Mouse (Mus musculus) stomach, embryonic 16.5 days (tissue): ENCODE measurements around the gene Zbtb44. TPM values are rescaled to one million over a fixed set of nuclear protein-coding genes. Genes with fewer than 3 reads are reported as not detected.
A peak's percentile ranks its signal among the peaks of the same experiment; 100 is the strongest.

Experiments
- ATAC-seq: fragments of 200-750 bp; cut with Nextera tagmentation; 2 replicates; pipeline ENCODE4 v1.8.0; 2017; ENCODE audit warnings: moderate number of reproducible peaks, moderate TSS enrichment; ENCODE audit not compliant: insufficient read depth, low FRiP score
- H3K27ac ChIP-seq: fragments of 300-500 bp; sonication (generic); 2 replicates; pipeline ENCODE4 v1.5.1; 2014; ENCODE audit warnings: low read length
- H3K27me3 ChIP-seq: fragments of 300-500 bp; sonication (generic); 2 replicates; pipeline ENCODE4 v1.6.1; 2014; ENCODE audit warnings: low read length, control low read depth, mixed read lengths; ENCODE audit not compliant: control insufficient read depth, insufficient read depth
- H3K36me3 ChIP-seq: fragments of 300-500 bp; sonication (generic); 2 replicates; pipeline ENCODE4 v1.6.1; 2014; ENCODE audit warnings: low read length; ENCODE audit not compliant: control insufficient read depth, insufficient read depth
- H3K4me1 ChIP-seq: fragments of 300-500 bp; sonication (generic); 2 replicates; pipeline ENCODE4 v1.6.1; 2014; ENCODE audit warnings: low read length, control low read depth, mixed read lengths; ENCODE audit not compliant: control insufficient read depth, insufficient read depth
- H3K4me2 ChIP-seq: fragments of 300-500 bp; sonication (generic); 2 replicates; pipeline ENCODE4 v1.6.1; 2014; ENCODE audit warnings: low read depth, low read length, mixed read lengths
- H3K4me3 ChIP-seq: fragments of 300-500 bp; sonication (generic); replicated peaks from 2 replicates; pipeline ENCODE4 v1.5.1; 2014; ENCODE audit warnings: mild to moderate bottlenecking, low read length
- H3K9ac ChIP-seq: fragments of 300-500 bp; sonication (generic); 2 replicates; pipeline ENCODE4 v1.6.1; 2014; ENCODE audit warnings: low read length
- H3K9me3 ChIP-seq: fragments of 300-500 bp; sonication (generic); replicated peaks from 2 replicates; pipeline ENCODE4 v1.6.1; 2016; ENCODE audit warnings: low read length, control low read depth; ENCODE audit not compliant: control insufficient read depth
- WGBS: fragments of 180-500 bp; shearing (Covaris S2); extraction: QIAGEN DNeasy Blood & Tissue Kit; methylation state at CpG from one replicate; pipeline ENCODE4 v1.1.7; 2014; 5-methylcytosine and 5-hydroxymethylcytosine counted together
- polyA plus RNA-seq: library from polyadenylated mRNA; unstranded; fragments of >200 nt; fragmentation: Nextera tagmentation; extraction: Ambion mirVana; gene quantifications from 2 replicates; pipeline ENCODE4 v1.2.1, GENCODE M21; 2015

Zbtb44 gene
- polyA plus RNA-seq, 1 experiment from 2014 or later: 5.8 TPM

DNA sequence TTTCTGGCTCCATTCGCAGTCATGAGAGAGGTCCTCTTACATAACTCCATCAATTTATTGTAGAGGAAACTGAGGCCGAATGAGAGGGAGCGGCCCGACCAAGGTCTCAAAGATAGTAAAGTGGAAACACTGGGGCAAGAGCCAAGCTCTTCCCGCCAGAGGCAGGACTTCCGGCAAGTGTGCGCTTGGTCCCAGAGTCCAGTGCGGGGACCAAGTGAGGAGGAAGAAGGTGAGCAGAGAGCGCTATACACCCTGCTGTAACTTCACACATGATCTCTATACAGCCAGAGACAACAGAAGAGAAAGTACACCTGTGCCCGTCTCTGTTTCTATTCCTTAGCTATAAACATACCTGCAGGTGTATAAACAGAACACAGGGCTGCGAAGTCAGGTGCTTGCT lies 86.6 kb downstream of the Zbtb44 start:
- H3K4me2 ChIP-seq: no peak overlapping the region
- peaks cover 14% of the 10 kb centered on the region; the same call in 1 of the 2 replicates for H3K4me1 ChIP-seq
- no peaks in the 10 kb centered on the region for H3K27me3 ChIP-seq
- no peaks in the 10 kb centered on the region for H3K36me3 ChIP-seq
- no peak overlapping the region for H3K9ac ChIP-seq
- no peak overlapping the region for H3K4me3 ChIP-seq
- 85% methylated on average over 11 of the region's 11 CpGs for WGBS
- H3K27ac ChIP-seq: no peak overlapping the region
- no peak for ATAC-seq
- no peaks in the 10 kb centered on the region for H3K9me3 ChIP-seq

- no peak overlapping the region for H3K9ac ChIP-seq
- no peak overlapping the region for H3K4me3 ChIP-seq
- ATAC-seq: no peak
- no peak overlapping the region for H3K4me2 ChIP-seq
- no peaks in the 10 kb centered on the region for H3K9me3 ChIP-seq
- no peak overlapping the region for H3K27ac ChIP-seq
- whole genome bisulfite sequencing: 76% methylated on average over 6 of the region's 6 CpGs
- no peaks in the 10 kb centered on the region for H3K36me3 ChIP-seq
- H3K4me1 ChIP-seq: peaks cover 14% of the 10 kb centered on the region; the same call in 1 of the 2 replicates
- no peaks in the 10 kb centered on the region for H3K27me3 ChIP-seq
Observed at GRCm38 (mm10) chr9:31117488-31117887, 87.0 kb downstream of the Zbtb44 start.

GRCm38 (mm10) chr9:31118520-31119298 lies 88.3 kb downstream of the Zbtb44 start:
- no peak overlapping the region for H3K9ac ChIP-seq
- no peak overlapping the region for H3K4me2 ChIP-seq
- ATAC-seq: peak; percentile 44; the same call in 1 of the 2 replicates
- H3K27ac ChIP-seq: no peak overlapping the region
- peaks cover 14% of the 10 kb centered on the region; the same call in 1 of the 2 replicates for H3K4me1 ChIP-seq
- H3K27me3 ChIP-seq: no peaks in the 10 kb centered on the region
- no peaks in the 10 kb centered on the region for H3K36me3 ChIP-seq
- H3K9me3 ChIP-seq: no peaks in the 10 kb centered on the region
- WGBS: 32% methylated on average over 11 of the region's 11 CpGs
- no peak overlapping the region for H3K4me3 ChIP-seq

DNA sequence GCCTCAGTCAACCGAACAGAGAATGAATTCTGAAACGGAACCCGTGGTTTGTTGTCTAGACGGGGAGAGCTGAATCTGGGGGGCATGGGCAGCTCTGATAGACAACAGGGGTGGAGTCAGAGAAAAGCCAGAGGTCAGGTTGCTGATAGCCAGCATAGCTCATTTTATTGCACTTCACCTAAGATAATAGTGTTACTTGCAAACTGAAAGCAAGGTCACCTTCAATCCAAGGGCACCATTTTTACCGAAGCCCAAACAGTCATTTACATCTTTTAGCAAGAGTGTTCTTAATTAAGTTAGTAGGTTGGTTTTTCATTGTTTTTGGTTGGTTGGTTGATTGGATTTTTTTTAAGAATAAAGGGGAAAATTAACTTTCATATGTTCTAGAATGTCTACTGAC lies 89.0 kb downstream of the Zbtb44 start:
- Histone ChIP-seq H3K27me3 (no peaks in the 10 kb centered on the region), H3K9ac (no peak overlapping the region), H3K4me1 (peaks cover 14% of the 10 kb centered on the region; the same call in 1 of the 2 replicates), H3K4me3 (no peak overlapping the region), H3K27ac (0 out of 2 replicates have a peak overlapping the region, but pooled peaks have one; percentile 18), H3K9me3 (no peaks in the 10 kb centered on the region), H3K36me3 (no peaks in the 10 kb centered on the region), H3K4me2 (no peak overlapping the region)
- WGBS: 63% methylated on average over 5 of the region's 5 CpGs
- ATAC-seq: no peak

DNA sequence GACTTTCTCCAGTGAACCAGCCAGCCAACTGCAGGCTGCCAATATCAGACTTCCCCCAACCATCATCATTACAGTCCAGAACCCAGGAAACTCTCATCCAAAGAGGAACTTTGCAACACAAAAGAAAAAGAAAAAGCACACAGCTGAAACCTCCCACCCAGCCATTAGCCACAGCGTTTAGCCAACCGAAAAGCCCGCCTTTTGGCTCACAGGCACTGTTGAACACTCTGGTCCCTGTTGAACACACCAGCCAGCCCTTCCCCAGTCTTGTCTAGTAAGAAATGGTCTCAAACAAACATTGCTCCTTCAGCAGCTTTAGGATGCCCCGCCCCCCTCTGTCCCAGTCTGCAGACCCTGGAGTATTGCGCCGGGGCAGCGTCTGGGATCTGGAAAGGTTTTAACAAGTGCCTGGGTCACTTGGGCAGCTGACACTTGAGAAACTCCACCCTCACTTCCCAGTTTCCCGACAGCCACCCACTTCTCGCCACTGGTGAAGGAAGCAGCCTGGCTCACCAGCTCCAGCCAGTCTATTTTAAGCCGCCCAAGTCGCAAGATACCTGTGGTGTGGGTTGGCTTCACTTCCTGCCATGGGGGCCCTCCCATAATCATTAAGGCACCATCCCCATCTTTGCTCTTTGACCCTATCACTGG lies 89.6 kb downstream of the Zbtb44 start:
- H3K27me3 ChIP-seq: no peaks in the 10 kb centered on the region
- H3K36me3 ChIP-seq: no peaks in the 10 kb centered on the region
- ATAC-seq: peak; percentile 7; the same call in 1 of the 2 replicates
- 45% methylated on average over 11 of the region's 11 CpGs for WGBS
- no peak overlapping the region for H3K9ac ChIP-seq
- H3K4me3 ChIP-seq: no peak overlapping the region
- H3K4me2 ChIP-seq: 0 out of 2 replicates have a peak overlapping the region, but pooled peaks have one; percentile 15
- no peaks in the 10 kb centered on the region for H3K9me3 ChIP-seq
- peak overlapping the region; percentile 57 for H3K27ac ChIP-seq
- H3K4me1 ChIP-seq: peaks cover 14% of the 10 kb centered on the region; the same call in 1 of the 2 replicates

- WGBS: 47% methylated on average over 4 of the region's 4 CpGs
- no peaks in the 10 kb centered on the region for H3K27me3 ChIP-seq
- peaks cover 14% of the 10 kb centered on the region; the same call in 1 of the 2 replicates for H3K4me1 ChIP-seq
- H3K36me3 ChIP-seq: no peaks in the 10 kb centered on the region
- H3K9me3 ChIP-seq: no peaks in the 10 kb centered on the region
- no peak overlapping the region for H3K4me3 ChIP-seq
- peak overlapping the region; percentile 36 for H3K27ac ChIP-seq
- H3K4me2 ChIP-seq: no peak overlapping the region
- ATAC-seq: peak; percentile 48; the same call in 1 of the 2 replicates
- H3K9ac ChIP-seq: no peak overlapping the region
Observed at GRCm38 (mm10) chr9:31120533-31120915, 90.1 kb downstream of the Zbtb44 start.

GRCm38 (mm10) chr9:31122464-31123030 lies 92.1 kb downstream of the Zbtb44 start:
- Histone ChIP-seq H3K4me1 (peaks cover 14% of the 10 kb centered on the region; the same call in 1 of the 2 replicates), H3K4me3 (no peak overlapping the region), H3K27ac (no peak overlapping the region; the same call in 1 of the 2 replicates), H3K9me3 (no peaks in the 10 kb centered on the region), H3K9ac (no peak overlapping the region), H3K27me3 (no peaks in the 10 kb centered on the region), H3K4me2 (no peak overlapping the region), H3K36me3 (no peaks in the 10 kb centered on the region)
- 54% methylated on average over 13 of the region's 13 CpGs for WGBS
- ATAC-seq: no peak
